Mouse (Mus musculus) myocyte (in vitro differentiated cells): Measurements from ENCODE around the gene Mpzl2.

Experiments
- MYOG ChIP-seq, 3 experiments: IDR thresholded peaks; one replicate each; pipeline ENCODE4 v1.6.1; 2011; ENCODE audit warnings: control low read depth in 2 of 3, low read depth in 2 of 3, mild to moderate bottlenecking in 2 of 3; ENCODE audit not compliant: insufficient read length in 2 of 3, control insufficient read depth in 1 of 3, insufficient read depth in 1 of 3
- POLR2A ChIP-seq: IDR thresholded peaks from one replicate; pipeline ENCODE4 v1.6.1; 2011; ENCODE audit warnings: low read depth, mild to moderate bottlenecking, control low read depth, moderate library complexity; ENCODE audit not compliant: insufficient read length
- POLR2AphosphoS2 ChIP-seq: IDR thresholded peaks from one replicate; pipeline ENCODE4 v1.6.1; 2011; ENCODE audit warnings: low read depth, control low read depth; ENCODE audit not compliant: insufficient read length
- SRF ChIP-seq: IDR thresholded peaks from one replicate; pipeline ENCODE4 v1.6.1; 2011; ENCODE audit warnings: low read depth; ENCODE audit not compliant: control insufficient read depth, insufficient read length
- TCF12 ChIP-seq: IDR thresholded peaks from one replicate; pipeline ENCODE4 v1.6.1; 2011; ENCODE audit warnings: mild to moderate bottlenecking, control low read depth; ENCODE audit not compliant: poor library complexity, insufficient read depth, severe bottlenecking

DNA sequence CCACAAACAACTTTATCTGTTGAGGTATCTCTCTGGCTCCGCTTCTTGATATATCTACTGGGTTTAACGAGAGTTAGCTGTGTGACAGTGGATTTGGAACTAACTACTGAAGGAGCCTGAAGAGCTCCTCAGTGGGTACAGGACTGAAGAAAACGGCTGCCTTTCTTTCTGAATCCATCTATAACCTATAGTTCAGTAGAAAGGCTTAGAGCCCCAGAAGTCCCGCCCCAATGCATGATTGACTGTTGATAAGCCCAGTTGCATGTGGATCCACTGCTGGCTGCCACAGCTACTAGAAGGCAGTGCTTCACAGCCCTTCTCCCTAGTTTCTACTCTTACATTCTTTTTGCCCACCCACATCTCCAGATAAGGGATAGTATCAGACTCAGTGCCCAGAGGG is 29.1 kb upstream of the Mpzl2 start:
- TF ChIP-seq SRF: no peak
- no peak for TF ChIP-seq POLR2A
- no peak for TF ChIP-seq TCF12
- no peak for TF ChIP-seq POLR2AphosphoS2
- no peak for TF ChIP-seq MYOG (IDR thresholded peaks at IDR 0.05; ENCODE audit: control insufficient read depth in 1 of 3, insufficient read depth in 1 of 3, insufficient read length in 2 of 3, low read depth in 2 of 3)
